Mouse (Mus musculus) natural killer cell, adult 2 months (primary cell): ENCODE data around the gene Olfr390.

Experiments used
- DNase-seq, 2 experiments: peaks; one replicate each; pipeline ENCODE4 v3.0.0; 2022; ENCODE audit warnings: low spot score in 2 of 2

Olfr390 gene

GRCm38 (mm10) chr11:73782664-73783063 is at the start of gene Olfr390:
Gene Olfr390 (plus strand): TSS chr11:73782964.
- DNase-seq = no peak

- DNase-seq = no peak
Measured at GRCm38 (mm10) chr11:73759115-73759514, 23.6 kb upstream of the Olfr390 start.

GRCm38 (mm10) chr11:73780613-73781012 is 2.2 kb upstream of the Olfr390 start, which contains the start of gene Olfr389:
Gene Olfr389 (minus strand): TSS chr11:73780713.
- no peak for DNase-seq

GRCm38 (mm10) chr11:73802952-73803351 is 20.2 kb downstream of the Olfr390 start, which contains the start of gene Olfr391-ps:
Gene Olfr391-ps (minus strand): TSS chr11:73803052.
- no peak for DNase-seq

GRCm38 (mm10) chr11:73816949-73817348 is 34.2 kb downstream of the Olfr390 start, which contains the start of gene Olfr392:
Gene Olfr392 (minus strand): TSS chr11:73817049.
- no peak for DNase-seq
